Mouse (Mus musculus) brain, embryonic 14.5 days (tissue): ENCODE data around the gene Smo. TPM values are rescaled to one million over a fixed set of nuclear protein-coding genes. Genes with fewer than 3 reads are reported as not detected.

Source experiments
- DNase-seq: peaks from one replicate; pipeline ENCODE4 v3.0.0-alpha.2; 2011; ENCODE audit warnings: low read depth
- CTCF ChIP-seq: fragments of 200-500 bp; IDR thresholded peaks from 2 replicates; pipeline ENCODE4 v1.5.1; 2012; ENCODE audit warnings: inconsistent platforms, mild to moderate bottlenecking, moderate library complexity, borderline replicate concordance; ENCODE audit not compliant: insufficient read depth, insufficient read length; ENCODE audit errors: extremely low read depth
- POLR2A ChIP-seq: fragments of 200-500 bp; IDR thresholded peaks from 2 replicates; pipeline ENCODE4 v1.6.1; 2012; ENCODE audit warnings: mild to moderate bottlenecking, inconsistent platforms, borderline replicate concordance; ENCODE audit not compliant: poor library complexity, insufficient read depth, insufficient read length, severe bottlenecking; ENCODE audit errors: extremely low read depth
- polyA plus RNA-seq: library from polyadenylated mRNA; depleted of rRNA; stranded (reverse); fragments of >200 nt; gene quantifications from 2 replicates; pipeline ENCODE4 v1.2.3, GENCODE M21; 2012; rRNA removed

Gene Smo
- 31.5 and 37.8 TPM in 2 replicates for polyA plus RNA-seq

GRCm38 (mm10) chr6:29735336-29735688 lies at the start of gene Smo:
Gene Smo, plus strand, starts transcription at chr6:29735503.
- peak; percentile 92 for TF ChIP-seq POLR2A
- TF ChIP-seq CTCF = no peak
- DNase-seq = peak; percentile 94

DNA sequence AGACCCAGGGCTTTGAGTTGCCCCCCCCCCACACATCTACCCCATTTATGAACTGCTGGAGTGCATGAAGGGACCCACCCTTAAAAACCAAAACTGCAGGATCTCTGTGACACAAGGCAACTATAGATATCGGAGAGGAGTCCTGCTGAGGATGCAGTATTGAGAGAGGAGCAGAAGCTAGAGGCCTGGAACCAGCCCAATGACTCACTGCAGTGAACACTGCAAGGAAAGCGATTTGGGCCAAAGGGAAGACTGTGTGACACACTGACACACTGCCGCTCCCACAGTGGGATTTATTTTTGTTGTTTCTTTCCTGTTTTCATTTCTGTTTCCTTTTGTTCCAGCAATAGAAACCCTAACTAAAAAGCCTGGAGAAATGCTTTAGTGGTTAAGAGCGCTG lies 49.4 kb upstream of the Smo start:
- no peak for DNase-seq
- no peak for TF ChIP-seq CTCF
- TF ChIP-seq POLR2A = no peak

DNA sequence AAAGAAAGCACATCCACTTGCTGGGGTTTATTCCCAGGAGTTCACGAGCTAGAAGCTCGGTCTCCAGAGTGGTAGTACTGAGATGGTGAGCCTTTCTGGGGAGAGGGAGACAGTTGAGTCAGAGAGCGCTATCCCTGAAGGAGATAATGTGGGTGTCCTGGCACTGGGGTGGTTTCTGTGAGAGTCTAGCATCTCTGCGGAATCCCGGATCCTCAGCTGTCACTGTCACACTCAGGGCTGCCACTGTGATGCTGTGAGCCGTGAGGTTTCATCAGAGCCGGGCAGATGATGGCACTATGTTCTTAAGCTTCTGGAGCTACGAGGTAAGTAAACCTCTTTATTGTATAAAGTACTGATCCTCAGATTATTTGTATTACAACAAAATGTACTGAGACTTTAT lies 45.8 kb upstream of the Smo start:
- TF ChIP-seq CTCF (no peak), POLR2A (no peak)
- no peak for DNase-seq

- TF ChIP-seq CTCF (no peak), POLR2A (0 out of 2 replicates have a peak, but pooled peaks have one; percentile 56)
- peak; percentile 96 for DNase-seq
Measured at GRCm38 (mm10) chr6:29693953-29694352, 41.4 kb upstream of the Smo start, which contains the start of gene Tspan33. Gene Tspan33, plus strand, starts transcription at chr6:29694222.

- no peak for DNase-seq
- TF ChIP-seq CTCF (no peak), POLR2A (no peak)
Measured at GRCm38 (mm10) chr6:29694375-29695289, 40.7 kb upstream of the Smo start.

DNA sequence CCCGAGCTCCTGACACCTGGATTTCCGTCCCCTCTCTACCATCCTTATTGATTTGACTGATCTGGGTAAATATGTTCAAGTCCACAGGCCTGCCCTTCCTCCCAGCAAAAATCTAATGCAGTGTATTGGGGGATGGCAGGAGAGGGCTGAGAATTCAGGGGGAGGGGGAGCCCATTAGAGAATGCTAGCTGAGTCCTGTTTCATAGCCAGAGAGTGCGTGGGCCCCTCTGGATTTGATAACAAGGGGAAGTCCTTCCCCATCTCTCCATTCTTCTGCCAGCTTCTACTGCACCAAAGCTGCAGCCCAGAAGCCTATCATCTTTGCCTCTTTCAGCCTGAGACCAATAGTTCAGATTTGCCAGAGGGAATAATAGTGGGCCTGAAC lies 40.0 kb upstream of the Smo start:
- DNase-seq = no peak
- no peak for TF ChIP-seq POLR2A
- TF ChIP-seq CTCF = no peak

- TF ChIP-seq CTCF = no peak
- TF ChIP-seq POLR2A = no peak
- no peak for DNase-seq
Measured at GRCm38 (mm10) chr6:29695975-29696374, 39.3 kb upstream of the Smo start.

DNA sequence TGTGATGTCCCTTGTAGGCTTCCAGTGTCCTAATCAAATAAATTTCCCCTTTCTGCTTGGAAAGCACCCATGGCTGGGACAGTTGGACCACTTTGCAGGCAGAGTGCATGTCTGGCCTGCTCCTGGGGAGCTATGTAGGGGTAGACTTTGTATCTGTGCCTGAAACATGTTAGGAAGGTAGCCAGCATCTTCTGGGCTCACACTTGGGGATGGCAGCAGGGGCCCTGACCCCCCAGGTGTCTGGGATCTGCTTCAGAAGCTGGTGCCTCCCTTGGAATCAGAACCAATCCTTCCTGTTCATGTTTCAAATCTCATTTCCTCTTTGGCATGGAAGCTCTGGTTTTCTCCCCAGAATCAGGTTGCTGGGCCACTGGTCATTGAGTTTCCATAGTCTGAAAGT lies 38.2 kb upstream of the Smo start:
- DNase-seq = no peak
- no peak for TF ChIP-seq CTCF
- no peak for TF ChIP-seq POLR2A

DNA sequence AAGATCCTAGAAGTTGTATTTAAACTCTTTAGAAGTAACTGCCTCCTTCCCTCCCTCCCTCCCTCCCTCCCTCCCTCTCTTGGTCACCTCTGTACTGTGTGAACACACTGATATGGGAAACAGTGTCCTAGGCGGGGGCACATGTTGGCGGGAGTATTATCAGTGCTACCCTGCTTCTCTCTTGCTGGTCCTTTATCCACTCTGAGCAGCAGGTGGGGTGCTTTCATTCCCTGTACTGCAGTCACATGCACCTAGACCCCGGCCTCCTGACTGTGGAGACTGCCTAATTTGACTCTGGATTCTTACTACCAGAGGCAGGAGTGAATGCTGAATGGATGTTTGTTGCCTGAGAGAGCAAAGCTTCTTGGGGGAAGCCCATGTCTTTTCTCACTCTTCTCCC lies 37.8 kb upstream of the Smo start:
- TF ChIP-seq CTCF = no peak
- TF ChIP-seq POLR2A = no peak

GRCm38 (mm10) chr6:29699085-29699745 lies 36.1 kb upstream of the Smo start:
- no peak for DNase-seq
- TF ChIP-seq POLR2A (no peak), CTCF (no peak)

More for the DNA sequence above, 37.8 kb upstream of the Smo start:
- DNase-seq = no peak

- TF ChIP-seq POLR2A = no peak
- no peak for TF ChIP-seq CTCF
- no peak for DNase-seq
Measured at GRCm38 (mm10) chr6:29701051-29701450, 34.3 kb upstream of the Smo start.

DNA sequence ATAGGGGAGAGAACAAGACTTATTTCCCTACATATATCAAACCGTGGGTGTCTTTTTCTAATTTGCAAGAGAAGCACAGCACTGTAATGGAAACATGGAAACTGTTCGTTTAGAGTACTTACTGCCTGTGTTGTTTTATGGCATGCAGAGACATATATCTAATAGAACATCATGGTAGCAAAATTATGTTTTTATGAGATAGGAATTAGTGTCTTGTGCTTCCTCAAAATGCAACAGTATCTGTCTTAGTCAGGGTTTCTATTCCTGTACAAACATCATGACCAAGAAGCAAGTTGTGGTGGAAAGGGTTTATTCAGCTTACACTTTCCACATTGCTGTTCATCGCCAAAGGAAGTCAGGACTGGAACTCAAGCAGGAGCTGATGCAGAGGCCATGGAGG lies 33.2 kb upstream of the Smo start:
- DNase-seq = no peak
- TF ChIP-seq POLR2A = no peak
- TF ChIP-seq CTCF = no peak

GRCm38 (mm10) chr6:29704143-29704542 lies 31.2 kb upstream of the Smo start:
- TF ChIP-seq CTCF = no peak
- no peak for DNase-seq
